Mouse (Mus musculus) megakaryocyte-erythroid progenitor cell, adult 5-6 weeks (primary cell): ENCODE measurements around the gene Bnc1. TPM values are rescaled to one million over a fixed set of nuclear protein-coding genes. Genes with fewer than 3 reads are reported as not detected.

Experiments
- ATAC-seq: replicated peaks from 2 replicates; pipeline ENCODE4 v1.8.0; 2016; ENCODE audit warnings: mild to moderate bottlenecking, inconsistent platforms; ENCODE audit not compliant: severe bottlenecking, poor library complexity, low FRiP score, low TSS enrichment
- total RNA-seq, 2 experiments: library from RNA; stranded (forward) in 1 of 2; stranded (reverse) in 1 of 2; fragments of 200-1000, 215-1000 nt in 1 of 2; fragments of >200 nt in 1 of 2; fragmentation: Nextera tagmentation in 1 of 2; gene quantifications; 2 replicates each; pipeline ENCODE4 v1.2.3; 2014 to 2017

Bnc1 gene
- total RNA-seq, 2 experiments from 2014 or later: not detected

- no peak for ATAC-seq
Measured at GRCm38 (mm10) chr7:81983651-81984050, 8.4 kb downstream of the Bnc1 start.

- no peak for ATAC-seq
Measured at GRCm38 (mm10) chr7:81978304-81978703, 13.8 kb downstream of the Bnc1 start.

GRCm38 (mm10) chr7:81974616-81975015 lies 17.5 kb downstream of the Bnc1 start:
- ATAC-seq: no peak

GRCm38 (mm10) chr7:81973939-81974338 lies 18.2 kb downstream of the Bnc1 start:
- no peak for ATAC-seq

GRCm38 (mm10) chr7:81973339-81973738 lies 18.8 kb downstream of the Bnc1 start:
- no peak for ATAC-seq

- ATAC-seq: no peak
Measured at GRCm38 (mm10) chr7:81968975-81969374, 23.1 kb downstream of the Bnc1 start.

GRCm38 (mm10) chr7:81968451-81968850 lies 23.6 kb downstream of the Bnc1 start:
- ATAC-seq: no peak

- no peak for ATAC-seq
Measured at GRCm38 (mm10) chr7:81966195-81966594, 25.9 kb downstream of the Bnc1 start.

GRCm38 (mm10) chr7:81959704-81960103 lies 32.4 kb downstream of the Bnc1 start:
- 0 out of 2 replicates have a peak, but pooled peaks have one; percentile 57 for ATAC-seq

GRCm38 (mm10) chr7:81954208-81954846 lies 37.8 kb downstream of the Bnc1 start:
- ATAC-seq: no peak

GRCm38 (mm10) chr7:81950499-81950898 lies 41.6 kb downstream of the Bnc1 start:
- no peak for ATAC-seq

GRCm38 (mm10) chr7:81945398-81945797 lies 46.7 kb downstream of the Bnc1 start:
- no peak for ATAC-seq

GRCm38 (mm10) chr7:81934806-81935205 lies 57.3 kb downstream of the Bnc1 start:
- 0 out of 2 replicates have a peak, but pooled peaks have one; percentile 30 for ATAC-seq

GRCm38 (mm10) chr7:81934267-81934745 lies 57.8 kb downstream of the Bnc1 start, which contains the start of gene Hdgfl3:
Gene Hdgfl3, minus strand, starts transcription at chr7:81934473.
- 0 out of 2 replicates have a peak, but pooled peaks have one; percentile 26 for ATAC-seq

GRCm38 (mm10) chr7:81933601-81934266 lies 58.4 kb downstream of the Bnc1 start:
- ATAC-seq: peak; percentile 25; the same call in 1 of the 2 replicates

GRCm38 (mm10) chr7:81933061-81933600 lies 59.0 kb downstream of the Bnc1 start:
- no peak for ATAC-seq

- ATAC-seq: no peak
Measured at GRCm38 (mm10) chr7:81932521-81933045, 59.5 kb downstream of the Bnc1 start.

- ATAC-seq: no peak
Measured at GRCm38 (mm10) chr7:81928998-81929397, 63.1 kb downstream of the Bnc1 start.

GRCm38 (mm10) chr7:81921379-81921952 lies 70.6 kb downstream of the Bnc1 start:
- no peak for ATAC-seq

GRCm38 (mm10) chr7:81920314-81920713 lies 71.8 kb downstream of the Bnc1 start:
- ATAC-seq: no peak
